ENCODE assay signal across 10 mouse cellular contexts in genomic region chr4:99660073-99660611, GRCm38 (mm10). TPM values are rescaled to one million over a fixed set of nuclear protein-coding genes. Genes with fewer than 3 reads are reported as not detected.
DNase-seq lines count a peak whose midpoint lies in the region; ATAC-seq and TF ChIP-seq lines count a peak whose summit lies in the region.
"Had no signal": no experiment of that assay in that cellular context is flagged by ENCODE, and none has a peak within 500 bp of the region (broad histone marks: within the 10 kb centered on the region; RNA-seq: fewer than 3 reads in every experiment).

No protein-coding gene starts in this region.

- ATAC-seq in lung, embryonic 14.5 days (ENCODE audit: insufficient read depth) = no peak
- ATAC-seq in hindbrain, embryonic 13.5 days (ENCODE audit: low FRiP score) = no peak
- no peak for ATAC-seq in stomach, embryonic 16.5 days (ENCODE audit: insufficient read depth, low FRiP score)

- intact Hi-C loops in left cerebral cortex, postnatal 14 days (cut with DNase I) = no loop called here

- under 1% methylated on average over 20 of the region's 20 CpGs for WGBS in lung, embryonic 14.5 days
- under 1% methylated on average over 20 of the region's 20 CpGs for WGBS in hindbrain, embryonic 13.5 days
- 1% methylated on average over 20 of the region's 20 CpGs for WGBS in stomach, embryonic 16.5 days

- H3K27me3 ChIP-seq in lung, embryonic 14.5 days (ENCODE audit: insufficient read depth, low read length) = peaks cover 95% of the 10 kb centered on the region
- peaks cover 83% of the 10 kb centered on the region for H3K27me3 ChIP-seq in hindbrain, embryonic 13.5 days
- H3K27me3 ChIP-seq in stomach, embryonic 16.5 days (ENCODE audit: control insufficient read depth, insufficient read depth, low read length) = peaks cover 76% of the 10 kb centered on the region

- peak overlapping the region; percentile 1; the same call in 1 of the 2 replicates for H3K4me3 ChIP-seq in lung, embryonic 14.5 days (ENCODE audit: low read depth, low read length)
- H3K4me3 ChIP-seq in hindbrain, embryonic 13.5 days = peak overlapping the region; percentile 24
- peak overlapping the region; percentile 17; the same call in 1 of the 2 replicates for H3K4me3 ChIP-seq in stomach, embryonic 16.5 days (replicated peaks; ENCODE audit: low read length)

- H3K27ac ChIP-seq in lung, embryonic 14.5 days (ENCODE audit: low read depth) = no peak overlapping the region
- peak overlapping the region; percentile 6 for H3K27ac ChIP-seq in hindbrain, embryonic 13.5 days
- no peak overlapping the region for H3K27ac ChIP-seq in stomach, embryonic 16.5 days (ENCODE audit: low read length)
- H3K27ac ChIP-seq: liver, embryonic 14.5 days had no signal

- H3K4me1 ChIP-seq in lung, embryonic 14.5 days (ENCODE audit: insufficient read depth) = 0 out of 2 replicates have a peak, but pooled peaks cover 5% of the 10 kb centered on the region
- peaks cover 26% of the 10 kb centered on the region for H3K4me1 ChIP-seq in hindbrain, embryonic 13.5 days (replicated peaks)
- H3K4me1 ChIP-seq in stomach, embryonic 16.5 days (ENCODE audit: control insufficient read depth, insufficient read depth, low read length) = peaks cover 14% of the 10 kb centered on the region

- no peak overlapping the region for H3K4me2 ChIP-seq in lung, embryonic 14.5 days
- H3K4me2 ChIP-seq in hindbrain, embryonic 13.5 days = peak overlapping the region; percentile 36
- no peak overlapping the region for H3K4me2 ChIP-seq in stomach, embryonic 16.5 days (ENCODE audit: low read depth, low read length)

- no peaks in the 10 kb centered on the region for H3K9me3 ChIP-seq in lung, embryonic 14.5 days (ENCODE audit: low read depth, low read length)
- H3K9me3 ChIP-seq in hindbrain, embryonic 13.5 days = no peaks in the 10 kb centered on the region
- H3K9me3 ChIP-seq in stomach, embryonic 16.5 days (replicated peaks; ENCODE audit: control insufficient read depth, low read length) = no peaks in the 10 kb centered on the region

- no peak overlapping the region for H3K9ac ChIP-seq in lung, embryonic 14.5 days
- 0 out of 2 replicates have a peak overlapping the region, but pooled peaks have one; percentile 26 for H3K9ac ChIP-seq in hindbrain, embryonic 13.5 days
- no peak overlapping the region for H3K9ac ChIP-seq in stomach, embryonic 16.5 days (ENCODE audit: low read length)
- H3K9ac ChIP-seq: liver, embryonic 14.5 days had no signal

- DNase-seq in adrenal gland, adult (ENCODE audit: inconsistent age in 2 of 2, low spot score in 1 of 2) = peak; percentile 23 to 72
- DNase-seq in adrenal gland, postnatal 4 days (ENCODE audit: low spot score in 2 of 2) = no peak
- DNase-seq in lung, embryonic 14.5 days = peak; percentile 60
- no peak for DNase-seq in lung, postnatal 14 days
- DNase-seq in left cerebral cortex, postnatal 14 days (ENCODE audit: low spot score in 2 of 2) = no peak
- no peak for DNase-seq in natural killer cell, adult 2 months (ENCODE audit: low spot score in 2 of 2)

- TF ChIP-seq CTCF in lung, embryonic 14.5 days (IDR thresholded peaks at IDR 0.05; ENCODE audit: low read depth) = no peak

- no peaks in the 10 kb centered on the region for H3K36me3 ChIP-seq in lung, embryonic 14.5 days (ENCODE audit: insufficient read depth)
- H3K36me3 ChIP-seq in hindbrain, embryonic 13.5 days = no peaks in the 10 kb centered on the region
- no peaks in the 10 kb centered on the region for H3K36me3 ChIP-seq in stomach, embryonic 16.5 days (ENCODE audit: control insufficient read depth, insufficient read depth, low read length)

RNA-seq across cellular contexts. Expression of gene Foxd3, which starts 4.0 kb away (rescaled TPM):
- total RNA-seq in adrenal gland, postnatal 4 days (2021) = 1 to 10 TPM; 4.2 to 4.5 TPM
- not detected in 2 replicates for polyA plus RNA-seq in lung, embryonic 14.5 days (2014; fragmentation: Nextera tagmentation; extraction: Ambion mirVana)
- 2.2 TPM in 2 replicates for polyA plus RNA-seq in hindbrain, embryonic 13.5 days (2015; fragmentation: Nextera tagmentation; extraction: Ambion mirVana)
- polyA plus RNA-seq in stomach, embryonic 16.5 days (2015; fragmentation: Nextera tagmentation; extraction: Ambion mirVana) = 0.54 and 0.98 TPM in 2 replicates
- not detected for total RNA-seq in left cerebral cortex, postnatal 14 days (2021)
- polyA plus RNA-seq: testis, adult 2 months had no signal

RNA-seq across cellular contexts. Expression of gene Alg6, which starts 55.3 kb away (rescaled TPM):
- 10 to 100 TPM; 17.0 to 18.8 TPM for total RNA-seq in adrenal gland, postnatal 4 days (2021)
- 23.0 and 24.1 TPM in 2 replicates for polyA plus RNA-seq in lung, embryonic 14.5 days (2014; fragmentation: Nextera tagmentation; extraction: Ambion mirVana)
- 10.0 and 10.8 TPM in 2 replicates for polyA plus RNA-seq in hindbrain, embryonic 13.5 days (2015; fragmentation: Nextera tagmentation; extraction: Ambion mirVana)
- polyA plus RNA-seq in stomach, embryonic 16.5 days (2015; fragmentation: Nextera tagmentation; extraction: Ambion mirVana) = 18.1 and 21.5 TPM in 2 replicates
- total RNA-seq in left cerebral cortex, postnatal 14 days (2021) = 10 to 100 TPM; 11.4 to 13.1 TPM

Comparison
In these comparisons a context has a peak if more than half of its experiments do, and no peak if none do; other contexts are left out.
1. DNase-seq: peak in adrenal gland, adult (2 of 2) and lung, embryonic 14.5 days (single experiment); none in adrenal gland, postnatal 4 days (0 of 2), lung, postnatal 14 days (single experiment), left cerebral cortex, postnatal 14 days (0 of 2) and natural killer cell, adult 2 months (0 of 2).
2. Peak in every context shown above with its lines, with median percentiles within 50 percentile points of each other: H3K4me3 ChIP-seq.